Mouse (Mus musculus) frontal cortex, postnatal 10 days (tissue): ENCODE measurements around the gene Olfr1461.

Source experiments
- DNase-seq, 2 experiments: peaks; one replicate each; pipeline ENCODE4 v3.0.0; 2022; ENCODE audit warnings: low spot score in 2 of 2, mixed read lengths in 1 of 2

The Olfr1461 gene

DNA sequence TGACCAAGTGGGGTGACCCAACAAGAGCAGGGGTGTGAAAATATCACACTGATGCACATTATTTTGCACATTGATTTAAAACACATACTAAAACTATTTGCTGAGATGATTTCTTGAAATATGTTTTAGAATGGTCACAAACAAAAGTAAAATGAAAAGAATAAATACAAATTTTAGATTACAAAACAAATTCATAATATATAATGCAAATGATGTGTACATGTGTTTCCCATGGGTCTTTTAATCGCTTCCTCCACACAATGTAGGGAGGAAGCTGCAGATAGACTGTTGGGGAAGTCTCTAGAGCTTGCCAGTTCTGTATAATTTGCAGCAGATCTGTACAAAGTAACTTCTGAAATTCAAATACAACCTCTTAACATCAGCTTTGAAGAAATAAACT lies at the start of gene Olfr1461:
TSS of gene Olfr1461 (plus strand) at position 301 of the 400 bp plus-strand sequence.
- DNase-seq = no peak

DNA sequence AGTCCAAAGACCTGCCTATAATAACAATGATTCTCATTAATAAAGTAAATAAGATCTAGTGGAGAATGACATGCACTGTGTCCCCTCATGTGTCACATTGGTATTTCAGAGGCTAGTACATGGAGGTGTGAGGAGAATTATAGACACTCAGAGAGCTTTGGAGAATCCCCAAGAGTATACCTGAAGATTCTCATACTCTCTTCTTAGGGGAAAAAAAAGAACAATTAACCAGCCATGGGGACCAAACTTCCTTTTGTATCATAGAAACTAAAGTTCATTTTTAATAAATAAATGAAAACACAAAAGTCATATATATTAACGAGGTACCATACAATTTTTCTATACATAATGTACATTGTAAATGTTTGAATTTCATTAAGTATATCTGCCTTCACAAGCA lies 13.4 kb upstream of the Olfr1461 start, which contains the start of gene Olfr1459:
TSS of gene Olfr1459 (minus strand) at position 101 of the 400 bp plus-strand sequence.
- no peak for DNase-seq

DNA sequence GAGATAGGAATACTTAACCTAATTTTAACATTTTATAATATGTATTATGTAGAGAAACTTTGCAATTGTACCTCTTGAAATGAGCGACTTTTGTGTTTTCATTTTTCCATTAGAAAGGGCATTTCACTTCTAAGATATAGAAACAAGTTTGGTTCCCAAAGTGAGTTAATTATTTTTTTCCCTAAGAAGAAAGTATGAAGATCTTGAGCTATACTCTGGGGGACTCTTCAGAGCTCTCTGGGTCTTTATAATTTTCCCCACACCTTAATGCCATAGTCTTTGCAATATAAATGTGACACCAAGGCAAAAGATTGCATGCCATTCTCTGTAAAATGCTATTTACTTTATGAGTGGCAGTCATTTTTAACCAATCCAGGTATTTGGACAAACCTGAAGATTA lies 22.6 kb downstream of the Olfr1461 start, which contains the start of gene Olfr1462:
TSS of gene Olfr1462 (plus strand) at position 301 of the 400 bp plus-strand sequence.
- DNase-seq = no peak
